Mouse (Mus musculus) heart, embryonic 16.5 days (tissue): ENCODE measurements around the gene Gm43518. TPM values are rescaled to one million over a fixed set of nuclear protein-coding genes. Genes with fewer than 3 reads are reported as not detected.

ENCODE experiments used
- ATAC-seq: fragments of 200-750 bp; cut with Nextera tagmentation; replicated peaks from 2 replicates; pipeline ENCODE4 v1.8.0; 2017; ENCODE audit warnings: moderate number of reproducible peaks; ENCODE audit not compliant: insufficient read depth, low FRiP score; ENCODE audit errors: extremely low read depth
- H3K27ac ChIP-seq: fragments of 300-500 bp; sonication (generic); 2 replicates; pipeline ENCODE4 v1.5.1; 2014; ENCODE audit warnings: mild to moderate bottlenecking, low read length, control low read depth, moderate library complexity
- H3K27me3 ChIP-seq: fragments of 300-500 bp; sonication (generic); 2 replicates; pipeline ENCODE4 v1.6.1; 2014; ENCODE audit warnings: low read length, mixed read lengths; ENCODE audit not compliant: control insufficient read depth, insufficient read depth
- H3K36me3 ChIP-seq: fragments of 300-500 bp; sonication (generic); 2 replicates; pipeline ENCODE4 v1.6.1; 2014; ENCODE audit not compliant: control insufficient read depth, insufficient read depth
- H3K4me1 ChIP-seq: fragments of 300-500 bp; sonication (generic); 2 replicates; pipeline ENCODE4 v1.6.1; 2014; ENCODE audit warnings: low read length, mixed read lengths; ENCODE audit not compliant: control insufficient read depth, insufficient read depth
- H3K4me2 ChIP-seq: fragments of 300-500 bp; sonication (generic); 2 replicates; pipeline ENCODE4 v1.6.1; 2014; ENCODE audit warnings: low read depth, mild to moderate bottlenecking, control low read depth, low read length
- H3K4me3 ChIP-seq: fragments of 300-500 bp; sonication (generic); 2 replicates; pipeline ENCODE4 v1.5.1; 2014; ENCODE audit warnings: mild to moderate bottlenecking, control low read depth, low read length
- H3K9ac ChIP-seq: fragments of 300-500 bp; sonication (generic); 2 replicates; pipeline ENCODE4 v1.6.1; 2014; ENCODE audit warnings: low read length, control low read depth
- H3K9me3 ChIP-seq: fragments of 300-500 bp; sonication (generic); replicated peaks from 2 replicates; pipeline ENCODE4 v1.6.1; 2016; ENCODE audit warnings: low read length; ENCODE audit not compliant: control insufficient read depth
- WGBS: fragments of 180-500 bp; shearing (Covaris S2); extraction: QIAGEN DNeasy Blood & Tissue Kit; methylation state at CpG from one replicate; pipeline ENCODE4 v1.1.7; 2014; 5-methylcytosine and 5-hydroxymethylcytosine counted together
- polyA plus RNA-seq: library from polyadenylated mRNA; unstranded; fragments of >200 nt; fragmentation: Nextera tagmentation; extraction: Ambion mirVana; gene quantifications from 2 replicates; pipeline ENCODE4 v1.2.1, GENCODE M21; 2015

Gm43518 gene
- polyA plus RNA-seq, 1 experiment from 2014 or later, result 1.8 TPM

GRCm38 (mm10) chr5:123891669-123892068, 35.5 kb upstream of the Gm43518 start:
- no peak; the same call in 1 of the 2 replicates for ATAC-seq
- no peak overlapping the region for H3K27ac ChIP-seq
- no peaks in the 10 kb centered on the region for H3K4me1 ChIP-seq
- no peaks in the 10 kb centered on the region for H3K9me3 ChIP-seq
- H3K4me3 ChIP-seq, result no peak overlapping the region
- peak overlapping the region; percentile 27; the same call in 1 of the 2 replicates for H3K4me2 ChIP-seq
- 34% methylated on average over 6 of the region's 6 CpGs for WGBS
- H3K9ac ChIP-seq, result no peak overlapping the region
- H3K27me3 ChIP-seq, result no peaks in the 10 kb centered on the region
- H3K36me3 ChIP-seq, result no peaks in the 10 kb centered on the region

GRCm38 (mm10) chr5:123893520-123893919, 33.7 kb upstream of the Gm43518 start:
- Histone ChIP-seq H3K9me3 (no peaks in the 10 kb centered on the region), H3K4me3 (no peak overlapping the region), H3K27ac (no peak overlapping the region), H3K36me3 (no peaks in the 10 kb centered on the region), H3K27me3 (no peaks in the 10 kb centered on the region), H3K9ac (no peak overlapping the region), H3K4me1 (no peaks in the 10 kb centered on the region), H3K4me2 (no peak overlapping the region)
- 78% methylated on average over 5 of the region's 5 CpGs for WGBS
- ATAC-seq, result no peak

GRCm38 (mm10) chr5:123896395-123896794, 30.8 kb upstream of the Gm43518 start:
- Histone ChIP-seq H3K27ac (no peak overlapping the region), H3K9me3 (no peaks in the 10 kb centered on the region), H3K9ac (no peak overlapping the region), H3K27me3 (no peaks in the 10 kb centered on the region), H3K4me1 (no peaks in the 10 kb centered on the region), H3K4me3 (no peak overlapping the region), H3K36me3 (no peaks in the 10 kb centered on the region), H3K4me2 (no peak overlapping the region)
- WGBS, result 80% methylated on average over 11 of the region's 11 CpGs
- no peak for ATAC-seq

- no peak overlapping the region for H3K9ac ChIP-seq
- no peak overlapping the region for H3K4me2 ChIP-seq
- 68% methylated on average over 13 of the region's 13 CpGs for WGBS
- H3K9me3 ChIP-seq, result no peaks in the 10 kb centered on the region
- H3K27ac ChIP-seq, result no peak overlapping the region
- H3K4me1 ChIP-seq, result no peaks in the 10 kb centered on the region
- H3K4me3 ChIP-seq, result no peak overlapping the region
- no peaks in the 10 kb centered on the region for H3K36me3 ChIP-seq
- ATAC-seq, result no peak
- no peaks in the 10 kb centered on the region for H3K27me3 ChIP-seq
These were observed 29.9 kb upstream of the Gm43518 start for GRCm38 (mm10) chr5:123897352-123897751.

GRCm38 (mm10) chr5:123904059-123904672, 23.1 kb upstream of the Gm43518 start:
- no peaks in the 10 kb centered on the region for H3K9me3 ChIP-seq
- H3K27me3 ChIP-seq, result no peaks in the 10 kb centered on the region
- no peak overlapping the region for H3K9ac ChIP-seq
- H3K36me3 ChIP-seq, result peaks cover 6% of the 10 kb centered on the region
- H3K4me1 ChIP-seq, result peaks cover 11% of the 10 kb centered on the region
- no peak overlapping the region for H3K4me3 ChIP-seq
- no peak overlapping the region for H3K27ac ChIP-seq
- WGBS, result 63% methylated on average over 11 of the region's 11 CpGs
- no peak for ATAC-seq
- H3K4me2 ChIP-seq, result no peak overlapping the region

- H3K4me2 ChIP-seq, result peak overlapping the region; percentile 40
- H3K4me1 ChIP-seq, result peaks cover 11% of the 10 kb centered on the region
- 70% methylated on average over 17 of the region's 17 CpGs for WGBS
- no peaks in the 10 kb centered on the region for H3K27me3 ChIP-seq
- peaks cover 22% of the 10 kb centered on the region for H3K36me3 ChIP-seq
- H3K9ac ChIP-seq, result no peak overlapping the region
- no peak overlapping the region for H3K4me3 ChIP-seq
- ATAC-seq, result no peak
- no peak overlapping the region for H3K27ac ChIP-seq
- H3K9me3 ChIP-seq, result no peaks in the 10 kb centered on the region
These were observed 20.9 kb upstream of the Gm43518 start for GRCm38 (mm10) chr5:123906146-123906975.

GRCm38 (mm10) chr5:123906976-123907630, 20.1 kb upstream of the Gm43518 start, which contains the start of gene Denr:
Gene Denr (plus strand): TSS chr5:123907175.
- H3K4me1 ChIP-seq, result peaks cover 11% of the 10 kb centered on the region
- H3K9ac ChIP-seq, result peak within 1 kb of the TSS; percentile 94
- WGBS, result under 1% methylated on average over 54 of the region's 61 CpGs
- peak within 1 kb of the TSS; percentile 83 for H3K4me3 ChIP-seq
- H3K27me3 ChIP-seq, result no peaks in the 10 kb centered on the region
- ATAC-seq, result peak; percentile 98
- peak within 1 kb of the TSS; percentile 97 for H3K4me2 ChIP-seq
- peak within 1 kb of the TSS; percentile 80 for H3K27ac ChIP-seq
- peaks cover 22% of the 10 kb centered on the region for H3K36me3 ChIP-seq
- no peaks in the 10 kb centered on the region for H3K9me3 ChIP-seq

GRCm38 (mm10) chr5:123907631-123907977, 19.6 kb upstream of the Gm43518 start:
- Histone ChIP-seq H3K36me3 (peaks cover 22% of the 10 kb centered on the region), H3K4me3 (peak overlapping the region; percentile 83), H3K4me1 (peaks cover 11% of the 10 kb centered on the region), H3K27ac (peak overlapping the region; percentile 80), H3K9me3 (no peaks in the 10 kb centered on the region), H3K4me2 (peak overlapping the region; percentile 97), H3K27me3 (no peaks in the 10 kb centered on the region), H3K9ac (peak overlapping the region; percentile 94)
- ATAC-seq, result 0 out of 2 replicates have a peak, but pooled peaks have one; percentile 1
- WGBS, result 2% methylated on average over 10 of the region's 10 CpGs

GRCm38 (mm10) chr5:123914852-123915251, 12.4 kb upstream of the Gm43518 start:
- H3K27me3 ChIP-seq, result no peaks in the 10 kb centered on the region
- no peak overlapping the region for H3K4me3 ChIP-seq
- H3K4me1 ChIP-seq, result peaks cover 7% of the 10 kb centered on the region; the same call in 1 of the 2 replicates
- 71% methylated on average over 3 of the region's 3 CpGs for WGBS
- H3K27ac ChIP-seq, result no peak overlapping the region
- no peak overlapping the region for H3K4me2 ChIP-seq
- no peaks in the 10 kb centered on the region for H3K9me3 ChIP-seq
- peaks cover 36% of the 10 kb centered on the region for H3K36me3 ChIP-seq
- no peak overlapping the region for H3K9ac ChIP-seq
- no peak for ATAC-seq
